Mouse (Mus musculus) thymus, postnatal 10 days (tissue): ENCODE results near the gene Cyb5b.

ENCODE experiments used
- DNase-seq, 2 experiments: peaks; one replicate each; pipeline ENCODE4 v3.0.0; 2021; ENCODE audit warnings: low spot score in 2 of 2

Gene Cyb5b

DNA sequence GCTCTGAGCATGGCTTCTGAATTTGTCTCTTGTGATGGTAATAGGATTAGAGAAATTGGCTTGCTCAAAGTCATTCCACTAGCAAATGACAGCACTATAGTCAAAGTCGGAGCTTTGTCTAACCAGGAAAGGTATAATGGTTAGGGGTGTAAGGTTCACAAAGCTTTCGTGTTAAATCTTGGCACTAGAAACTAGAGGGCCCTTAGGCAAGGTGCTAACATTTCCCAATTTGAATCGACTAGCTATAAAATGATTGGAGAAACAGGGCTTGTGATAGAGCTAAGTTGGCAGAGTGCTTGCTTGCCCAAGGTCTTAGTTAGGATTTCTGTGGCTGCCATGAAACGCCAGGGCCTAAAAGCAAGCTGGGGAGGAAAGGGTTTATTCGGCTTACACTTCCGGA, 20.4 kb upstream of the Cyb5b start:
- DNase-seq = no peak

DNA sequence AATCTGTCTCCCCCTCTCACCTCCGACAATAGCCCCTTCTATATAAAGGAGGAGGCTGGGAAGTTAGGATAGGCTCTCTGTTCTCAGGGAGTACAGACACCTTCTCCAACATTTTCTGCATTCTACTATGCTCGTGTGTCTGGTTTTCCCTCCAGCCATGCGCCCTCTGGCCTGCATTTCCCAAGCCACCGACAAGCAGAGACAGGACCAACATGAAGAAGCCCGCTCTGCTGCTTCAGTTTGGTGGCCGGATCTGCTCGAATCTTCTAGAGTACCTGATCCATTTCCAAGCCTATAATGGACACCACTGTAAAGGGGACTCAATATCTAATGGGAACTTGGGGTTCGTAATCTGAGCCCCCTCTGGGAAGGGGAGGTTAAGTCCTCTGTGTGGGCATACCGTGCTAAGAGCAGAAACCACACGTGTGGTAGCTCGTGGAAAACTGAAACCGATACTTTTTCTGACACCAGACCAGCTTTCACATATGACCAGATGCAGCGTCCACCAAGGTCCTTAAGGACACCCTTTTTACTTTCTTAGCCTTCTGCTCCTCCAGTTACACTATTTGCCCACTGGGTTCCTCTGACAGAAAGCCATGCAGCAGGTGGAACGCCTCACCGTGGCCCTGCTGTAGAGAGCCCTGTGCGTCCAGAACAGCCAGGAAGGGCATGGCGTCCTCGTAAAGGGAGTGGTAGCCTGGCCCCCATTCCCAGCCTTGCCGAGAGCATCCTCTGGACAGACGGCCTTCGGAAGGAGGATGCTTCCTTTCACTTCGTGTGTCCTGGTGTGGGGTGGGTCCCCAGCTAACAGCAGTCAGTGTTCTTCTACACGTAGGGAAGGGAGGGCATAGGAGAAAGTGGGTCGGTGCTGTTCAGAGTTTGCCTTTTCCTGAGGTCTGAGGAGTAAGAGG, 17.6 kb upstream of the Cyb5b start:
- DNase-seq = no peak

DNA sequence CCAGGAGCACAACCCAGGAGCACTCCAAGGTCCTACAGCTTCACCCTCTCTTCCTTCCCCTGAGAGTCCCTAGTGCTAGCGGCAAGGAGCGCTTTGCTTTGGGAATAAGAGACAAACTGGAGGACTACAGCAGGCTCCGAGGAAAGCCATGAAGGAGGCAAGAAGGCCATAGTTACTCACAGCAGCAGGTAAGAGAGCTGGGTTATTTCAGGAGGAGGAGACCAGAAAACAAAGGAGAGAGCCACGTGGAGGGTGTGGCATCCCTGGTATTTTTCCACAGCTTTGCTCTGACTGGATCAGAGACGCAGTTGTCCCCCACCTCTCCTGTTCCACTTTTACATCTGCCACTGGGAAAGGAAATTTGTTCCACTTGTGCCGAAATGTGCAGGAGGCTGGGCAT, 16.6 kb upstream of the Cyb5b start:
- no peak for DNase-seq

DNA sequence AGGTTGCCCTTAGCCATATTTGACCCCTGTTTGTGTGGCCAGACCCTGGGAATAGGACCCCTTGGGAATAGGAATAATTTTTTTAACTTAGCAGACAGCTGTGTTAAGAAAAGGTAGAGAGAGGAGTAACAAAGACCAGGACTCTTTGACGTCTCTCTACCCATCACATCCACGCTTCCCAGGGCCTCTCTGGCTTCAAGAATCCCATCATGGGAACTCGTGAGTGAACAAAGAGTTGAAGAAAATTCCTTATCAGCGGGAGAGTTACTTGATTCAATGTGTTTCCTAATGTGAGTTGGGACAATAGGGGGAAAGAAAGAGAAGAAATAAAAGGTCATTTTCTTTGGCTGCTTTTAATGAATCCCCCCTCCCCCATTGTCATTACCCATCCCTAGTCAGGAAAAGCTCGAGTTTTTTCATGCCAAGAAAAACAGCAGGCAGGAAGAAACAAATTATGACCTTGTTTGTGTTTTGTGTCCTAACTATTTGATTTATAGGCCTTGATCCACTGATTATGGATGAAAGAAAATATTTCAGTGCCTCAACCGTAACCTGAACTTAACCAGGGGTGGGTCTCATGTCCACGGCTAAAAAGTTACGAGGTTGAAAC, 14.3 kb upstream of the Cyb5b start:
- DNase-seq = no peak

DNA sequence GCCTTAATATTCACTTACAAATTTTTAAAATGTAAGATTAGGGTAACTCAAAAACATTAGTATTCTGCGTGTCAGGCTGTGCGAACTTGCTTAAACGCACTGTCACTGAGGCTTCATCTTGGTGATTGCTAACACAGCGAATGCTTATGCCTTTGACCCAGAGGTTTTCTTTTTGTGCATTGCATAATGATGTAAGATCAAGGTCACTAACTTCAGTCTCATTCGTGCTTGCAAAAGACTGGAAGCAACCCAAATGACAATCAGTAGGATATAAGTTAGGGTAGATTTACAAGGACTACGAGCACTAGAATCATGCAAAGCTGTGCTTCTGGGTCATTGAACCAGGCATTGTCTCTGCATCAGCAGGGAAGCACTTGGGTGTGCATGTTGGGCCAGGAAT, 12.8 kb upstream of the Cyb5b start:
- DNase-seq = no peak

DNA sequence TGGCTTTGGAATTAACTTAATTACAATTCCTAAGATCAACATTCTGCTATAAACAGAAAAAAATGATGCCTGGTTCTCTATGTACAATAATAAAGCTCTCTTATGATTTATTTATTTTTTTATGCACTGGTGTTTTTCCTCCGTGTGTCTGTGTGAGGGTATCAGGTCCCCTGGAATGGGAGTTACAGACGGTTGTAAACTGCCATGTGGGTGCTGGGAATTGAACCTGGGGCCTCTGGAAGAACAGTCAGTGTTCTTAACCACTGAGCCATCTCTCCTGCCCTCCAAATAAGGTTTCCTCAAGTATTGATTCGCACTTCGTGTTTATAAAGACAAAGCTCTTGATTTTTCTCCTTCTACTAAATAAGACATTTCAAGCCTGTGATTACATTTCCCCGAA, 12.1 kb upstream of the Cyb5b start:
- no peak for DNase-seq

DNA sequence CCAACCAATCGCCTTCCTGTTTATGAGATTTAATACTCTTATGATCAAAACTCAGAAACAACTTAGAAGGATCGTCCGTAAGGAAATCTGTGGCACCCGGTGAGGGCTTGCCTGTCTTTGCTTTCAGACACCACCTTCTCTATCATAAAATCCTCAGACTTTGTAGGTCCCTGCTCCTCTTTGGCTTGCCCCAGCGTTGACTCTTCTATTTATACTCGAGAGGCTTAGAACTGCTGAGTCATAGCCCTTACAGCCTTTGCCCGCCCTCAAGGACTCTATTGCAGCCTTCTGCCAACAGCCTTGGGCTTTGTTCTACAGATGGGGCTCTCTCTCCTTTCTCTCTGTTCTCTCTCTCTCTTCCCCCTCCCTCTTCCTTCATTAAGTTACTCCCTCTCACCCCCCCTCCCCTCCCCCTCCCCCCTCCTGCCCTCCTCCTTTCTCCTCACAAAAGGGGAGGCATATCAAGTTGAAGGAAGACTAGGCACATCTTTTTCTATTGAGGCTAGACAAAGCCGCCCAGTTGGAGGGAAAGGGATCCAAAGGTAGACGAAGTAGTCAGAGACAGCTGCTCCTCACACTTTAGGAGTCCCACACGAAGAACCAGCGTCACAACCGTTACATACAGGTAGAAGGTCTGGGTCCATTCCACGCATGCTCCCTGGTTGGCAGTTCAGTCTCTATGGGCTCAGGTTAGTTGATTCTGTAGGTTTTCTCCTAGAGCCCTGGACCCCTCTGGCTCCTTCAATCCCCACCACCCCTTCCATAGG, 10.6 kb upstream of the Cyb5b start:
- peak; percentile 30 to 47 for DNase-seq

DNA sequence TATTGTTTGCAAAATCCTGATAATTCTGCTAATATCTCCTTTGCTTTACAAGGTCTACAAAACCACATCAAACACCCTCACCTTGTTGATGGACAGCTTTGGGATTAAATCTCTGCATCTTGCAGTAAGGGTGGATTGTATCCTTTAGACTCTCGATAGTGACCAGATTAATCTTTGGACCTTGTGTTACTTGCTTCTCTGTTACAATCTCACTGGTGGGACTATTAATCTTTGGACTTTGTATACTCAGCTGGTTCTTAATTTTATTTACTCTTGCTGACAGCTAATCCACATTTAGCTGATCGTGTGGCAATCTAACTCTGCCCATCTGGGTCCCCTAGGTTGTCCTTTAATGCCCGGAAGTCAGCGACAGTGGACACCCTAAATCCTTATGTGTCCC, 7.9 kb upstream of the Cyb5b start:
- DNase-seq = no peak

DNA sequence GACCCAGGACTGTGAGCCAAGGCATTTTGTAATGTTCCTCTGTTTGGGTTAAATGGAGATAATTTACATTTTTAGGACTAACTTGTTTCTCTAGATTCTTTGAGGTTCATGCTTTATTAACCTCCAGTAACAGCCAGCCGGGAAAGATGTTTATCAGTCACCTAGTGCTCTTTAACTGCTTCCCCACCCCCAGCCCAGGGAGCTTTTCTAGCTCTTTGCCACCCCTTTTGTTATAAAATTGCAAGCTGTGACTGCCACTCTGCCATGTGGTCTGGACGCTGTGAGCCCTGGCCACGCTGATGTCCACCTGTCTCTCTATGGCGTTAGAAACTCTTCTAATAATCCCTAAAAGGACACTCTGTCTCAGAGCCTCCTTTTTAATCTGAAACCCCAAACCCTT, 6.9 kb upstream of the Cyb5b start:
- DNase-seq = no peak

DNA sequence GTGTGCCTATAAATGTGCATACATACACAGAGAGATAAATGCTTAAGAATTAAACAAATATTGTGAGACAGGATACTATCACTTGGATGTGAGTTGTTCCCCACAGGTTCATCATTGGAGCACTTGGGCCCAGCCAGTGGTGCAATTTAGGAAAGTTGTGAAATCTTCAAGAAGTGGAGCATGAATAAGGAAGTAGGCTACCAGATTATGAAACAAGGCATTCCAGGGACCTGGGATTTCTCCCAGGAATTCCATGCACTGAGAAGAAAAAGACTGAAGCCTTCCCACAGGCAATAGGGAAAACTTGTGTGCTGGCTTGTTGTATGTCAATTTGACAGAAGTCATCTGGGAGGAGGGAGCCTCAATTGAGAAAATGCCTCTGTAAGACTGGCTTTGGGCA, 4.3 kb upstream of the Cyb5b start:
- DNase-seq = no peak

DNA sequence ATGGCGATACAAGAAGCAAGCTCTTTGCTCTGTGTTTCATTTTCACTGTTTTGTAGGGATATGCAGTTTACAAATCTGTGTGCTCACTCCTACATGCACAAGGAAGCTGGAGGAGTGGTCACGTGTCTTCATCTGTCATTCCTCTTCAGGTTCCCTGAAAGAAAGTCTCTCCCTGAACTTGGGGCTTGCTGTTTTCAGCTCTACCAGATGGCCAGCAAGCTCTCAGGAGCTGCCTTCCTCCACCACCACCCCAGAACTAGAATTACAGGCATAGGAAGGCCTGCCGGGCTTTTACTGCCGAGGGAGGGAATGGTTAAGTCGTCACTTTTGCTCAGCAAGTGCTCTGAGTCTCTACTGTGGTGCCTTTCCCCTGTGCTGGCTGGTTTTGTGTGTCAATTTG, 1.6 kb upstream of the Cyb5b start:
- DNase-seq = no peak

DNA sequence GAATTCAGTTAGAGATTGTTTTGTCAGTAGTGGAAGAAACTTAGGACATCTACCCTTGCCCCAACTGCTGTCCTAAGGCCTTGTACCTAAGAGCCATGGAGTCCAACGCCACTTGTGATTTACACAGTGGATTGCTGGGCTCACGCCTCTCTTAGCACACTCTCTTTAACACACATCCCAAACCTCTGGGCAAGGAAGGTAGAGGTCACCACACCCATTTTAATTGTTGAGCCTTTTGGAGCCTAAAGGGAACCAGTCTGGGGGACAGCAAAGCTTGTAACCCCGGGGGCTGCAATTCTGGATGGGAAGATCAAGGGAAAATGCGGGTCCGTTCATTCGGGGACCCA, 410 bp upstream of the Cyb5b start:
- no peak for DNase-seq

DNA sequence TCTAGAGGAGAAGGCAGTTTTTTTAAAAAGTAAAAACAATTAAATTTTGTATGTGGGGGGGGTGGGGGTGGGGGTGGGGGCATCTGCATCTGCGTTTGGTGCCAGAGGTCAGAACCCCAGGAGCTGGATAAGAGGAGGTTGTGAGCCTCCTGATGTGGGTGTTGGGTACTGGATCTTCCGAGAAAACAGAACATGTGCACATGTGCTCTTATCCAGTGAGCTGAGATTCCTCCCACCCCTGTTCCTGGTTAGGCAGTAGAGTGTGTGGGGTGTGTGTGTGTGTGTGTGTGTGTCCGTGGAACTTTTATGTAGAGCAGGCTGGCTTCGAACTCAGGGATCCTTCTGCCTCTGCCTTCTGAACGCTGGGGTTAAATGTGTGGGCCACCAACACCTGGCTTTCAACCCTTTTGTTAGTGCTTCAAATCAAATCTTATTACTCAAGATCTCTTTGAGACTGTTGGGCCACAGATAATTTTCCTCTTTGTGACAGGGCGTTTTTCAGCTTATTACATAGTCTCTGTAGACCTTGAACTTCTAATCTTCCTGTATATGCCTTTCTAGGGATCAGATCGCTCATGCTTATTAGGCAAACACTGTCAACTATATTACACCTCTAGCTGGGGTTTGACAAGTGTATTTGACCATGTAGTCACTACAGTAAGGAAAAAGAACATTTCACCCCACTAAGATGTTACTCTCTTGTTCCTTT, 926 bp downstream of the Cyb5b start:
- no peak for DNase-seq

DNA sequence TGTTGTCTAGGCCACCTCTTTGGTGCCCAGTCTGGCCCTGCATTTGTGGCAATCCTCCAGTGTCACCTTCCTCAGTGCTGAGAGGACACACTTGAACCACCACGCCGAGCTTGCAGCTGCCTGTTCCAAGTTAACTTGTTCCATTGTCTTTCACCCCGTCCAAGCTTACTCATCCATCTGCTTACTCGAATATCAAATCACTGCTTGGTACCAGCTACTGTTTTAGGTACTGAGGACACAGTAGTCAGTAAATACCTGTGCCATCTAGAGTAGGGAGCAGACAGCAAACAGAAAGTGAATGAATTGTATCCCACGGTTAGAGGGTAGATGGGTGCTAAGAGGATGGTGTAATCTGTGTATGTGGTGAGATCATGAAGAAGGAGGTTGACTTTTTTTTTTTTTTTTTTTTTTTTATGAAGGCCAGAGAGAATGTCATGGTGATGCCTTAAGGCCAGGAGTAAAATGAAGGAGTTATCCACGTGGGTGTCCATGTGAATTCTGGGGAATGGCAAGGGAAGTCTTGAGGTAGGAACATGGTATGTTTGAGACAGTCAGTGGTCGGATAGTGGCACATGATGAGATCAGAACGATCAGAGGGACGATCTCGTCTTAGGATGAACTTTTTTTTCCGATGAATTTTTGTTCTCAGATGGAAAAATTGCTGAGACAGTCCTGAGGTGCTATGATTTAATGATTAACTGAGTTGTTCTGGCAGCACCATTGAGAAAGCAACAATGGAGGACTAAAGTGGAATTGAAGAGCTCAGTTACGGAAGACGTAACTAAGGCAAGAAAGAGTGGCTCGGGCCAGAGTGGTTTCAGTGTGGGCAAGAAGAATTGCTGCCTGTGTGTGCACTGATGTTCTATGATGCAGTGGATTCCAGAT, 3.1 kb downstream of the Cyb5b start:
- DNase-seq = no peak

DNA sequence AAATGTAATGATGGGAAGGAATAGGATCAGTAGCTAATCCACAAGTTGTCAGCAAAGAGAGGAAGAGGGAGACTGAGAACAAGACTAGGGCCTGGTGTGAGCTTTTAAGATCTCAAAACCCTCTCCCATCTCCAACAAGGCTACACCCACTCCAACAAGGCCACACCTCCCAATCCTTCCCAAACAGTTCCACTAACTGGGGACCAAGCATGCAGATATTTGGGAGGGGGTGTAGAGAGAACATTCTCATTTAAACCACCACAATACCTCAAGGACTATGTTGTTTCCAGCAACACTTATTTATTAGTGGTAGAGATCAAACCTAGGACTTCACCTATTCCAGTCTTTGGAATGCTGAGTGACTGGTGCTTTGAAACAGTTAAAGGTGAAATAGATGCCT, 6.4 kb downstream of the Cyb5b start:
- no peak for DNase-seq

DNA sequence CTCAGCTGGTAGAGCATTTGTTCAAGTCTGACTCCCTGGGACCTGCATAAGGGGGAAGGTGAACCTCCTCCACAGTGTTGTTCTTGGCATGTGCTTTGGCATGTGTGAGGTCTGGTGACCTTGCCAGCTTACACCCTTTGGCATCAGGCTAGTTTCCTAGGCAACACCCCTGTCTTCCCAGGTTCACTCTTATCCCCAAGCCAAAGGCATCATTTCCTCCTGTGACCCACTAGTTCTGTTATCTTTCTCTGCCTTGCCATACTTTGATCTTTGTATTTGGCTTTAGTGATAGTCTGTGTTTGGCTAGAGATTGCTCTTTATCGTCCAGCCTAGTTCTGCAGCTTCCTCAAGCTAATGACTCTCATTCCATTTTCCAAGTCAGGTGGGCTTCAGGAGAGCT, 7.4 kb downstream of the Cyb5b start:
- no peak for DNase-seq

DNA sequence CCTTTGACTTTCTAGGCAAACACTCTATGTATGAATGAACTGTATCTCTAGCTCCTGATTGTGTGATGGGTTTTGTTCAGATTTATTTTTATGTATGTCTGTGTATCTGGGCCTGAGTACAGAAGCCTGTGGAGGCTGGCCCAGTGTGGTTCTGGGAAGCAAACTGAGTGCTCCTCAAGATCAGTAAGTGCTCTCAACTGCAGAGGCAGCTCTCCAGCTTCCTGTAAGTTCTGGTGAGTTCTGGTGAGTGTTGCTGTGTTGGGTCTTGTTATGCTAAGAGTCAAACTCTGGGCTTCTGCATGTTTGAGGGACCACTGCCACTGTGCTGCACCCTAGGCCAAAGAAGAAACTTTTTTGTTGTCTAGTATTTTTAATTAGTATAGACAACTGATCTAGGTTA, 8.4 kb downstream of the Cyb5b start:
- DNase-seq = no peak

DNA sequence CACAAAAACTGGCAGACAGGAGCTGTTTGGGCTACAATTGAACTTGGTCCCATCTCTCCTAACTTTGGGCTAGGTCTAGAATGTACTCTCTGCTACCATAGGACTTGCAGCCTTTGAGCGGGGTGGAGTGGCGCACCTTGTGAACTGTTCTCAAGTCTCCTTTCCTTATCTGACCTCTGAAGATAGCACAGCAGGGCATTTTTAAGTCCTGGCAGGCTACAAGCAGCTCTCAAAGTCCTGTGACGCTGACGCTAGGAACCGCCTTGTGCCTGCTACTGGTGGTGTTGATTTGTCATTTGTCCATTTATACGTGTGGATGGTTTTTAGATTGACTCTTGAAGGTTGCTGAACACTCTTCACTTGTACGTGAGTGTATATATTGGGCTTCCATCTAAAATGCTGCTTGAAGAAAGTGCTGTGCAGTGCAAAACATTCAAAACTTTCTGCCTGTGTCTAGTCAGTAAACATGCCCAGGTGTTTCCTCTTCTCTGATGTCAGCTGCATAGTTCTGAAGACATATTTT, 13.9 kb downstream of the Cyb5b start:
- peak; percentile 34 to 48 for DNase-seq

DNA sequence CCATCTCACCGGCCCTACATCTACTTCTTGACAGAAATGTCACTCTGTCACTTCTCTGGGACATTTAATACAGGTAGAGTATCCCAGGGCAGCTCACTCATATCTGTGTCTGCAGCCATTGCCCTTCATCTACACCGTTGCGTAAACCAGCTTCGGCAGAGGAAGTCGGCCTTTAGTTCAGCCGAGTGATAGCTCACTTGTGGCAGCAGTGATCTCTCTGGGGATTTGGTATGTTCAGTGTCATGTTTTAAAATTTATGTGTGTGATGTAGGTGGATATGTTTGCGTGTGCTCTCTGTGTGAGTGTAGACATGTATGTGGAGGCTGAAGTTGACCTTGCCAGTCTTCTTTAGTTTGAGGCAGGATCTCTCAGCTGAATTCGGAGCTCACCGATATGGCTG, 15.3 kb downstream of the Cyb5b start:
- peak; percentile 39 to 55 for DNase-seq

DNA sequence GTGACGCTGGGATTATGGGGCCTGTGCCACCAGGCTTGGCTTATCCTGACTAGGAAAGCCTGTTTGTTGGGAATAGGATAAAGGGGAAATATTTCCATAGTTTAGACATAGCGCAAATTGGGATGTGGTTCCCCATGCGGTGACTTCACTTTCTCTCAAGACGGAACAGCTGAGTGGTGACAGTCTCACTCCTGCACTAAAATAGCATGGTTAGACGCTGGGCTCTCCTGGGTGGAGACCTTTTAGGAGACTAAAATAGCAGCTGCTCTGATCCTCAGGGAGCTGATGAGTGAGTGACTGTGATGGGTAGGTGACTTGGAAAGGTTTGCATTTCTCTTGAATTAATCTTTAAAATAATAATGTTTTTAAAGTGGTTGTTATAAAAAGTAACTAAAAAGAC, 17.4 kb downstream of the Cyb5b start:
- no peak for DNase-seq

DNA sequence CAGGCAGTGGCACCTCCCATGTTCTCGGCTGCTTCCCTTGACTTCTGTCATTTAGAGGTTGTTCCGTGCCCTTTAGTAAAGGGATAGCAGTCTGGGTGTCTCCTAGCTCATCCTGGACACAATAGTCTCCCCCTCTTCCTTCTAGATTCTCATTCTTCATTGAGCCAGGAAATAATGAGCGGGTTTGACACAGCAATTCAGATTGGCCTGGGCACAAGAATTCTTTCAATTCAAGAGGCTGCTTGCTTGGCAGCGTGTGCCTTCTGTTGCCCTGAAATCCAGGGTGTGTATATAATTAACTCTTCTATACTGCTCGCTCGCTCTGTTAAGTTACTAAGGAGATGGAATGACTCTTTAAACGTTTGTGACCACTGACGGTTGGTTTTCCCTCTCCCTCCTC, 21.7 kb downstream of the Cyb5b start:
- DNase-seq = no peak
